Mouse (Mus musculus): ENCODE data around the gene Gabbr2. TPM values are rescaled to one million over a fixed set of nuclear protein-coding genes. Genes with fewer than 3 reads are reported as not detected.

Gene Gabbr2
- total and polyA plus RNA-seq, 3 experiments = not detected

DNA sequence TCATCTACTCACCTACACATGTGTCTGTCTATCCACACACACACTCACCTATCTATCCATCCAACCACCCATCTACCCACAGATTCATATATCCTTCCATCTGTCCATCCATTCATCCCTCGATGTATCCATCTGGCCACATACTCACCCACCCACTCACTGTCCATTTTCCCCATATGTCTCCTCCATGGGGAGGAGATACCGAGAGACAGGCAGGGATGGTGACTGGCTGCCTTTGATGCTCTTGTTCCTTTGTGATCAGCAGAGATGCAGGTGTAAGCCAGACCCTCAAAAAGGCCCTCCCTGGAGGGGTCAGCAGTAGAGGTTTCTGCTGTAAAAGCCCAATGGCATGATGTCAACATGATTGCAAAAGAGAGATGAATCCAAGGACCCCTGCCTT is 221.0 kb downstream of the Gabbr2 start:
- no peak for TF ChIP-seq RCOR1 (conservative IDR thresholded peaks at IDR 0.05; ENCODE audit: low read depth, low read length)
- no peak for TF ChIP-seq NRF1 (IDR thresholded peaks at IDR 0.05; ENCODE audit: low read depth, low read length)
- no peak for TF ChIP-seq IRF4 (IDR thresholded peaks at IDR 0.05; ENCODE audit: low read depth, low read length)
- TF ChIP-seq E2F4 (IDR thresholded peaks at IDR 0.05; ENCODE audit: insufficient replicate concordance, low read depth, low read length) = no peak
- TF ChIP-seq MXI1 (IDR thresholded peaks at IDR 0.05; ENCODE audit: low read depth, low read length) = no peak
- no peak for TF ChIP-seq USF1 (IDR thresholded peaks at IDR 0.05; ENCODE audit: low read depth, low read length)
- TF ChIP-seq NELFE (IDR thresholded peaks at IDR 0.05; ENCODE audit: low read depth, low read length) = no peak
- no peak for TF ChIP-seq ZMIZ1 (IDR thresholded peaks at IDR 0.05; ENCODE audit: low read depth, low read length)
- peaks cover 3 to 37% of the 10 kb centered on the region in 2 experiments; a peak in 3 of 4 replicates for H3K4me1 ChIP-seq (ENCODE audit: control insufficient read depth in 1 of 2, insufficient read depth in 2 of 2)
- no peak for DNase-seq (ENCODE audit: extremely low read depth)
- H3K27me3 ChIP-seq (replicated peaks) = no peaks in the 10 kb centered on the region
- H3K36me3 ChIP-seq (replicated peaks in 1 of 2; ENCODE audit: control insufficient read depth in 1 of 2, insufficient read depth in 1 of 2, low read length in 1 of 2) = no peaks in the 10 kb centered on the region
- H3K9ac ChIP-seq (ENCODE audit: insufficient read depth, low read depth) = no peak overlapping the region
- no peak overlapping the region for H3K4me2 ChIP-seq (ENCODE audit: insufficient read depth, low read depth, poor library complexity, severe bottlenecking)
- H3K79me2 ChIP-seq (replicated peaks; ENCODE audit: control insufficient read depth, extremely low read depth, insufficient read depth, poor library complexity, severe bottlenecking) = no peaks in the 10 kb centered on the region
- H3K9me3 ChIP-seq (replicated peaks; ENCODE audit: low read length) = peaks cover 4% of the 10 kb centered on the region
- no peak overlapping the region for H3K4me3 ChIP-seq (replicated peaks in 1 of 3; ENCODE audit: low read depth in 2 of 3, low read length in 2 of 3, poor library complexity in 1 of 3)
- dilution Hi-C loops (cut with MboI; ENCODE audit: extremely low pct_ligation_motif_present, extremely low pct_unique_long_range_greater_than_20kb, low sequenced_read_pairs) = no loop called here
- H3K27ac ChIP-seq (ENCODE audit: insufficient read depth, low read depth) = no peak overlapping the region
- in situ Hi-C loops (cut with MboI; ENCODE audit: low pct_ligation_motif_present, low pct_unique_long_range_greater_than_20kb, low sequenced_read_pairs) = no loop called here

DNA sequence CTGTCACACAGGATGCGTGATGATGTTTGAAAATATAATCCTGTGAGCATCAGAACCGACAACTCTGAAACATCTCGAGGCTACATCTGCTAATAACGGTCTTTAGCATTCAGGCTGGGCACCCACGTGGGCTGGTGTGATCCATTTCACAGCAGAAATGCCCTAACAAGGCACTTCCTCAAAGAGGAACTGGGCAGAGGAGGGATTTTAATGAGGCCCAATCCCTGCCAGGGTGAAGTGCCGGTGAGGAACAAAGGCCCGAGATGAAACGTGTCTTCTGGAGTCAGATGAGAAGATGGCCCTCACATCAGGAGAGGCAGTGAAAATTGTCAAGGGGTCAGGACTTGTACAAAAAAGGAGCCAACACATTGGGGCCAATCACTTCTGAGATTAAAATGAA is 221.6 kb downstream of the Gabbr2 start:
- dilution Hi-C loops (cut with MboI; ENCODE audit: extremely low pct_ligation_motif_present, extremely low pct_unique_long_range_greater_than_20kb, low sequenced_read_pairs) = no loop called here
- DNase-seq (ENCODE audit: extremely low read depth) = no peak

More for the DNA sequence above, 221.6 kb downstream of the Gabbr2 start:
- H3K9ac ChIP-seq (ENCODE audit: insufficient read depth, low read depth) = no peak overlapping the region
- H3K27me3 ChIP-seq (replicated peaks) = no peaks in the 10 kb centered on the region
- H3K27ac ChIP-seq (ENCODE audit: insufficient read depth, low read depth) = no peak overlapping the region
- H3K79me2 ChIP-seq (replicated peaks; ENCODE audit: control insufficient read depth, extremely low read depth, insufficient read depth, poor library complexity, severe bottlenecking) = no peaks in the 10 kb centered on the region
- in situ Hi-C loops (cut with MboI; ENCODE audit: low pct_ligation_motif_present, low pct_unique_long_range_greater_than_20kb, low sequenced_read_pairs) = no loop called here
- no peak overlapping the region for H3K4me2 ChIP-seq (ENCODE audit: insufficient read depth, low read depth, poor library complexity, severe bottlenecking)
- H3K4me3 ChIP-seq (replicated peaks in 1 of 3; ENCODE audit: low read depth in 2 of 3, low read length in 2 of 3, poor library complexity in 1 of 3) = no peak overlapping the region
- H3K36me3 ChIP-seq (replicated peaks in 1 of 2; ENCODE audit: control insufficient read depth in 1 of 2, insufficient read depth in 1 of 2, low read length in 1 of 2) = no peaks in the 10 kb centered on the region
- TF ChIP-seq JUN (IDR thresholded peaks at IDR 0.05; ENCODE audit: insufficient read depth, low read depth, low read length) = no peak
- TF ChIP-seq NRF1 (IDR thresholded peaks at IDR 0.05; ENCODE audit: low read depth, low read length) = no peak
- no peak for TF ChIP-seq ZC3H11A (IDR thresholded peaks at IDR 0.05; ENCODE audit: low read depth, low read length)
- no peak for TF ChIP-seq CTCF (conservative IDR thresholded peaks at IDR 0.05 in 1 of 2, IDR thresholded peaks at IDR 0.05 in 1 of 2; ENCODE audit: low read depth in 2 of 2, low read length in 2 of 2)
- no peak for TF ChIP-seq MAZ (IDR thresholded peaks at IDR 0.05; ENCODE audit: low read depth, low read length)
- TF ChIP-seq USF1 (IDR thresholded peaks at IDR 0.05; ENCODE audit: low read depth, low read length) = no peak
- TF ChIP-seq POLR2A (IDR thresholded peaks at IDR 0.05; ENCODE audit: low read depth, low read length) = no peak
- no peak for TF ChIP-seq ZMIZ1 (IDR thresholded peaks at IDR 0.05; ENCODE audit: low read depth, low read length)
- TF ChIP-seq EP300 (IDR thresholded peaks at IDR 0.05; ENCODE audit: low read length) = no peak
- no peak for TF ChIP-seq BHLHE40 (IDR thresholded peaks at IDR 0.05; ENCODE audit: low read depth, low read length)
- TF ChIP-seq SIN3A (IDR thresholded peaks at IDR 0.05; ENCODE audit: low read length) = no peak
- no peak for TF ChIP-seq GABPA (IDR thresholded peaks at IDR 0.05; ENCODE audit: insufficient replicate concordance, low read depth, low read length)
- no peak for TF ChIP-seq JUND (conservative IDR thresholded peaks at IDR 0.05; ENCODE audit: low read depth, low read length)
- TF ChIP-seq RAD21 (IDR thresholded peaks at IDR 0.05; ENCODE audit: low read depth, low read length) = no peak
- no peak for TF ChIP-seq MAFK (IDR thresholded peaks at IDR 0.05; ENCODE audit: insufficient replicate concordance, low read length)
- no peak for TF ChIP-seq CHD2 (IDR thresholded peaks at IDR 0.05; ENCODE audit: low read length)
- TF ChIP-seq UBTF (IDR thresholded peaks at IDR 0.05; ENCODE audit: low read depth, low read length) = no peak
- TF ChIP-seq CHD1 (IDR thresholded peaks at IDR 0.05; ENCODE audit: low read depth, low read length) = no peak
- no peak for TF ChIP-seq ZKSCAN1 (IDR thresholded peaks at IDR 0.05; ENCODE audit: borderline replicate concordance, low read depth, low read length)
- peaks cover 0 to 32% of the 10 kb centered on the region in 2 experiments; a peak in 2 of 4 replicates for H3K4me1 ChIP-seq (ENCODE audit: control insufficient read depth in 1 of 2, insufficient read depth in 2 of 2)
- H3K9me3 ChIP-seq (replicated peaks; ENCODE audit: low read length) = peaks cover 4% of the 10 kb centered on the region
